Mouse (Mus musculus) left cerebral cortex, adult 2 months (tissue): ENCODE results near the gene Gm3633. TPM values are rescaled to one million over a fixed set of nuclear protein-coding genes. Genes with fewer than 3 reads are reported as not detected.
"Not testable (repeated sequence)": the region's sequence is repeated elsewhere in the genome, so short reads cannot be mapped to it uniquely, and the experiment has no call there.

Source experiments
- DNase-seq, 2 experiments: peaks; one replicate each; pipeline ENCODE4 v3.0.0; 2021 to 2022; ENCODE audit warnings: low spot score in 2 of 2, mixed read lengths in 1 of 2; ENCODE audit errors: extremely low spot score in 1 of 2
- H3K27ac ChIP-seq: fragments of 200-600 bp; 2 replicates; pipeline ENCODE4 v1.8.1; 2022
- H3K4me3 ChIP-seq: fragments of 200-600 bp; 2 replicates; pipeline ENCODE4 v1.8.1; 2022
- intact Hi-C: fragments of 180-260 bp; cut with DNase I; formaldehyde crosslinking; loops from one replicate; pipeline ENCODE4 v1.15.1; 2025
- long read RNA-seq, 2 experiments: library from polyadenylated mRNA; stranded (forward); transcript quantifications; one replicate each; pipeline ENCODE4 v2.0.0; 2021; ENCODE audit warnings: borderline mapping rate in 2 of 2
- microRNA-seq, 2 experiments: library from miRNA; unstranded; fragments of <30 nt; microRNA quantifications; one replicate each; pipeline ENCODE4 v1.2.0; 2021
- total RNA-seq, 2 experiments: library from RNA; stranded (reverse); gene quantifications; 2 replicates each; pipeline ENCODE4 v1.2.3; 2021

Gene Gm3633
- not detected for total RNA-seq
- long read RNA-seq, experiment 1, result 0 reads
- long read RNA-seq, experiment 2, result 0 reads

DNA sequence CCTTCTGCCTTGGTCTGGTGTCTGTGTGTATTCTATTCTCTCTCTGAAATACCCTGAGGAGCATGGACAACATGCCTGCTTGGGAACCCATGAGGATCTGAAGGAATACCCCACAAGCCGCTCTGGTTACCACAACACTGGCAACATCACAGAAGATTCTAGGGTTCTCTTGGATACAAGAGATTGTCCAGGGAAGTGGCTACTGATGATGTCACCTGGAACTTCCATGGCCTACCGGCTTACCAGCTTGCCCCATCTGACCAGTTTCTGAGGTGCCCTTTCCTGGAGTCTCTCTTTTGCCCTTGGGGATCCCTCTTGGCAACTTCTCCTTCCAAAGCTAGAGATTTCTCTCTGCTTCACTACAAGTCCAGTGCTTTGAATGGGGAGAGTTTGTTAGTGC lies at the start of gene Gm3633:
Gene Gm3633, minus strand, starts transcription at position 101 of the 400 bp plus-strand sequence.
- intact Hi-C loops, DNase-seq, H3K4me3 ChIP-seq, H3K27ac ChIP-seq: not testable (repeated sequence)

DNA sequence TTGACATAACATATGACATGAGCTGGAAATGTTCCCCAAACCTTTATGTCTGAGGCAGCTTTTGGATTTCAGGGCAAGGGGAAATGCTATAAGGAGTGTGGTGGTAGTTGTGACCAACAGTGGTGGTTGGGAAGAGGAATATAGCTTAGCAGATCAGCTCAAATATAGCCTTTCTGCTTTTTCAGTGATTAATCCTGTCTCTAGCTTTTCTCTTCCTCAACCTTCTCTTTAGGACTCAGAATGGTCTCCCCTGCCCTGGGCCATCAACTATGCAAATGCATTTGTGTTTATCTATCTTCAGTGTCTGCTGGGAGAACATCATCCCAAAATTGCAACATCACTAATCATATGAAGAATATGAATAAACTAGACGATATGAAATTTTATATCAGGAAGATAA lies 13.9 kb upstream of the Gm3633 start, which contains the start of gene Gm10378:
Gene Gm10378, plus strand, starts transcription at position 301 of the 400 bp plus-strand sequence.
- DNase-seq, H3K4me3 ChIP-seq, intact Hi-C loops, H3K27ac ChIP-seq: not testable (repeated sequence)

DNA sequence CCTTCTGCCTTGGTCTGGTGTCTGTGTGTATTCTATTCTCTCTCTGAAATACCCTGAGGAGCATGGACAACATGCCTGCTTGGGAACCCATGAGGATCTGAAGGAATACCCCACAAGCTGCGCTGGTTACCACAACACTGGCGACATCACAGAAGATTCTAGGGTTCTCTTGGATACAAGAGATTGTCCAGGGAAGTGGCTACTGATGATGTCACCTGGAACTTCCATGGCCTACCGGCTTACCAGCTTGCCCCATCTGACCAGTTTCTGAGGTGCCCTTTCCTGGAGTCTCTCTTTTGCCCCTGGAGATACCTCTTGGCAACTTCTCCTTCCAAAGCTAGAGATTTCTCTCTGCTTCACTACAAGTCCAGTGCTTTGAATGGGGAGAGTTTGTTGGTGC lies 41.9 kb downstream of the Gm3633 start, which contains the start of gene Gm17124:
Gene Gm17124, minus strand, starts transcription at position 101 of the 400 bp plus-strand sequence.
- H3K4me3 ChIP-seq, H3K27ac ChIP-seq, intact Hi-C loops, DNase-seq: not testable (repeated sequence)

Small RNA genes lying within 50 kb of the gene (microRNA-seq; reads per million reads assigned to microRNA genes)
- gene Gm23620 (0 reads per million in 2 experiments), gene Gm25228 (0 reads per million in 2 experiments)

Other genes with a start within 250 kb of the Gm3633 start
- not detected for gene Gm8005, start 202.2 kb downstream of the Gm3633 start, total RNA-seq
- gene Gm8011, start 178.0 kb downstream of the Gm3633 start, total RNA-seq, result not detected
- gene Gm8020, start 139.6 kb downstream of the Gm3633 start, total RNA-seq, result not detected
- not detected for gene Gm8024, start 117.6 kb downstream of the Gm3633 start, total RNA-seq
- gene Gm17124, start 42.0 kb downstream of the Gm3633 start, total RNA-seq, result not detected
- gene Gm10378, start 14.0 kb upstream of the Gm3633 start, total RNA-seq, result not detected
- gene Gm3015, start 126.9 kb upstream of the Gm3633 start, total RNA-seq, result not detected
- gene Gm10377, start 156.1 kb upstream of the Gm3633 start, total RNA-seq, result not detected
- gene Gm21977, start 211.6 kb upstream of the Gm3633 start, total RNA-seq, result not detected